Mouse (Mus musculus): ENCODE results near the gene Ciz1. TPM values are rescaled to one million over a fixed set of nuclear protein-coding genes. Genes with fewer than 3 reads are reported as not detected.

Gene Ciz1
- polyA plus RNA-seq, 1 experiment, result 120 TPM

GRCm38 (mm10) chr2:32319586-32320580 lies 32.2 kb upstream of the Ciz1 start:
- DNase-seq (ENCODE audit: low spot score), result no peak

GRCm38 (mm10) chr2:32320721-32321120 lies 31.4 kb upstream of the Ciz1 start:
- no peak for DNase-seq (ENCODE audit: low spot score)

GRCm38 (mm10) chr2:32321591-32322298 lies 30.4 kb upstream of the Ciz1 start:
- no peak for DNase-seq (ENCODE audit: low spot score)

- no peak for DNase-seq (ENCODE audit: low spot score)
These were observed 29.1 kb upstream of the Ciz1 start for GRCm38 (mm10) chr2:32322754-32323741.

GRCm38 (mm10) chr2:32324322-32324721 lies 27.8 kb upstream of the Ciz1 start:
- no peak for DNase-seq (ENCODE audit: low spot score)

- no peak for DNase-seq (ENCODE audit: low spot score)
These were observed 26.8 kb upstream of the Ciz1 start for GRCm38 (mm10) chr2:32325342-32325741.

- no peak for DNase-seq (ENCODE audit: low spot score)
These were observed 24.9 kb upstream of the Ciz1 start for GRCm38 (mm10) chr2:32327200-32327599.

GRCm38 (mm10) chr2:32328911-32329460 lies 23.1 kb upstream of the Ciz1 start:
- no peak for DNase-seq (ENCODE audit: low spot score)

GRCm38 (mm10) chr2:32329531-32329930 lies 22.6 kb upstream of the Ciz1 start:
- DNase-seq (ENCODE audit: low spot score), result no peak

GRCm38 (mm10) chr2:32332159-32332558 lies 20.0 kb upstream of the Ciz1 start:
- DNase-seq (ENCODE audit: low spot score), result no peak

- DNase-seq (ENCODE audit: low spot score), result no peak
These were observed 16.2 kb upstream of the Ciz1 start for GRCm38 (mm10) chr2:32335888-32336287.

GRCm38 (mm10) chr2:32339912-32340642 lies 12.1 kb upstream of the Ciz1 start:
- DNase-seq (ENCODE audit: low spot score), result no peak

GRCm38 (mm10) chr2:32340836-32341633 lies 11.1 kb upstream of the Ciz1 start:
- no peak for DNase-seq (ENCODE audit: low spot score)

GRCm38 (mm10) chr2:32341634-32341939 lies 10.5 kb upstream of the Ciz1 start:
- DNase-seq (ENCODE audit: low spot score), result no peak

GRCm38 (mm10) chr2:32342039-32342438 lies 10.1 kb upstream of the Ciz1 start:
- no peak for DNase-seq (ENCODE audit: low spot score)

- DNase-seq (ENCODE audit: low spot score), result no peak
These were observed 9.4 kb upstream of the Ciz1 start for GRCm38 (mm10) chr2:32342539-32343350.

- DNase-seq (ENCODE audit: low spot score), result no peak
These were observed 8.8 kb upstream of the Ciz1 start for GRCm38 (mm10) chr2:32343351-32343671.

GRCm38 (mm10) chr2:32344056-32344455 lies 8.1 kb upstream of the Ciz1 start:
- no peak for DNase-seq (ENCODE audit: low spot score)
